Mouse (Mus musculus) thymus, adult 2 months (tissue): ENCODE measurements at regions not wholly inside any gene's neighbourhood (a gene's known extent, or its start where the extent isn't known, plus 50 kb on each side); places are given as distances from the start of the nearest gene placed in this dataset.

ENCODE experiments used
- DNase-seq: peaks from one replicate; pipeline ENCODE4 v3.0.0; 2021
- H3K27ac ChIP-seq: fragments of 200-500 bp; 2 replicates; pipeline ENCODE4 v1.5.1; 2012; ENCODE audit warnings: low read length, control low read depth; ENCODE audit not compliant: control insufficient read depth, insufficient read depth
- H3K27me3 ChIP-seq: fragments of 200-500 bp; 2 replicates; pipeline ENCODE4 v1.6.1; 2012; ENCODE audit warnings: mild to moderate bottlenecking, low read length, moderate library complexity, mixed read lengths; ENCODE audit not compliant: control insufficient read depth, insufficient read depth
- H3K36me3 ChIP-seq: fragments of 200-500 bp; 2 replicates; pipeline ENCODE4 v1.6.1; 2012; ENCODE audit warnings: mild to moderate bottlenecking, low read length, moderate library complexity; ENCODE audit not compliant: control insufficient read depth, insufficient read depth
- H3K4me1 ChIP-seq: fragments of 200-500 bp; replicated peaks from 2 replicates; pipeline ENCODE4 v1.6.1; 2012; ENCODE audit warnings: low read length; ENCODE audit not compliant: control insufficient read depth, insufficient read depth
- H3K4me3 ChIP-seq: fragments of 200-500 bp; 2 replicates; pipeline ENCODE4 v1.5.1; 2012; ENCODE audit warnings: mild to moderate bottlenecking, low read length, control low read depth, moderate library complexity; ENCODE audit not compliant: control insufficient read depth, insufficient read depth
- CTCF ChIP-seq: fragments of 200-500 bp; IDR thresholded peaks from 2 replicates; pipeline ENCODE4 v1.5.1; 2012; ENCODE audit warnings: mild to moderate bottlenecking, control low read depth, low read length, moderate library complexity, borderline replicate concordance; ENCODE audit not compliant: control insufficient read depth, poor library complexity, insufficient read depth; ENCODE audit errors: extremely low read depth
- POLR2A ChIP-seq: fragments of 200-500 bp; IDR thresholded peaks from 2 replicates; pipeline ENCODE4 v1.6.1; 2012; ENCODE audit warnings: mild to moderate bottlenecking, low read length, control low read depth, moderate library complexity; ENCODE audit not compliant: control insufficient read depth, poor library complexity, insufficient read depth; ENCODE audit errors: extremely low read depth
- WGBS: fragments of 180-500 bp; shearing (Covaris S2); methylation state at CpG from one replicate; pipeline ENCODE4 v1.1.7; 2018; 5-methylcytosine and 5-hydroxymethylcytosine counted together

DNA sequence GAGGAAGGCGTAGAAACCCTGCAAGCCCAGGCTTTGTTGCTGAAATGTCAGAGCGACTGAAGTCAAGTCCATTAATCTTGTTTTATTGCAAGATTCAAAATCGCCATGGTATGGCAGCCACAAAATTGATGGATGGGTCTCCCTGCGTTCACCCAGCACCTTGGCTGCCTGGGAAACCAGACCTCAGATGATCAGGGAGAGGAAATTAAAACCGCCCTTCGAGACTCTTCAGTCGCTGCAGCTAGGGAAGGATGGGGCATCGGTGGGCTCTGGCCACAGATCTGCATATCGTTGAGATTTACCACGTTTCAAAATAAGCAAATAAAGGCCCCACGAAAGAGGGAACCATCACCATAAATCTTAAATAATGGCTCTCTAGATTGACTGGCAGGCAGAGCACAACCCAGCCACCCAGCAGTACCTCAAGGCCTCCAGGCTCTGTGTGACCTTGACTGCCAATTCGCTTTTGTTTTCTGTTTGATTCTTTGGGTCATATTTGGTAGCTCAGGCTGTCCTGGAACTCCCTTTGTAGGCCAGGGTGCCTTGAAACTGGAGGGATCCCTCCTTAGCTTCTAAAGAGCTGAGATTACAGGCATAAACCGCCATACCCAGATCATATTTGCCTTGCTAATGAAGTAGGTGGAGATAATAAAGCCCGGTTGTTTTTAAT is 126.1 kb downstream of the Minar1 start:
- H3K4me3 ChIP-seq = no peak overlapping the region
- no peaks in the 10 kb centered on the region for H3K27me3 ChIP-seq
- H3K36me3 ChIP-seq = no peaks in the 10 kb centered on the region
- no peaks in the 10 kb centered on the region for H3K4me1 ChIP-seq
- WGBS = 54% methylated on average over 14 of the region's 14 CpGs
- no peak for DNase-seq
- no peak overlapping the region for H3K27ac ChIP-seq
- no peak for TF ChIP-seq POLR2A
- no peak for TF ChIP-seq CTCF

- no peaks in the 10 kb centered on the region for H3K36me3 ChIP-seq
- no peak for DNase-seq
- H3K27ac ChIP-seq = no peak overlapping the region
- no peaks in the 10 kb centered on the region for H3K4me1 ChIP-seq
- 90% methylated on average over 4 of the region's 4 CpGs for WGBS
- H3K4me3 ChIP-seq = no peak overlapping the region
- H3K27me3 ChIP-seq = no peaks in the 10 kb centered on the region
- TF ChIP-seq CTCF = no peak
- TF ChIP-seq POLR2A = no peak
These were observed 135.3 kb downstream of the Minar1 start for GRCm38 (mm10) chr9:89487601-89488000.

DNA sequence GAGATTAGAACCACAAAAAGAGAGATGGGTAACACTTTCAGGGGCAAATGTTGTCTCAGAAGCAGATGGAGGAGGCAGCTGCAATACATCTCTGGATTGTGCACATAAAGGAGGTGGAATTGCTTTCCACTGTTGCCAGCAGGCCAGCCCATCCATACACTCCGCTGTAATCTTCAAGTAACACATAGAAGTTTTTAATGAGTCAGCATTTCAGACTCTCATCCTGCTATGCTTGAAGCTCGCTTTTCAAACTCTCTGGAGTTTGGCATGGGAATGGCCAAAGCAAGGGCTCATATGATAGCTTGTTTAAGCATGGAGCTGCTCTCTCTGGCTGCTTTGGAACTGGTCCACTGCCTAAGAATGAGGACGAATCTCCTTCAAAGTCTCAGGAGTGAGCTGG is 143.5 kb downstream of the Minar1 start:
- Histone ChIP-seq H3K27me3 (no peaks in the 10 kb centered on the region), H3K4me3 (no peak overlapping the region), H3K4me1 (no peaks in the 10 kb centered on the region), H3K36me3 (no peaks in the 10 kb centered on the region), H3K27ac (no peak overlapping the region)
- TF ChIP-seq POLR2A (no peak), CTCF (no peak)
- WGBS = 87% methylated on average over 3 of the region's 3 CpGs
- no peak for DNase-seq

DNA sequence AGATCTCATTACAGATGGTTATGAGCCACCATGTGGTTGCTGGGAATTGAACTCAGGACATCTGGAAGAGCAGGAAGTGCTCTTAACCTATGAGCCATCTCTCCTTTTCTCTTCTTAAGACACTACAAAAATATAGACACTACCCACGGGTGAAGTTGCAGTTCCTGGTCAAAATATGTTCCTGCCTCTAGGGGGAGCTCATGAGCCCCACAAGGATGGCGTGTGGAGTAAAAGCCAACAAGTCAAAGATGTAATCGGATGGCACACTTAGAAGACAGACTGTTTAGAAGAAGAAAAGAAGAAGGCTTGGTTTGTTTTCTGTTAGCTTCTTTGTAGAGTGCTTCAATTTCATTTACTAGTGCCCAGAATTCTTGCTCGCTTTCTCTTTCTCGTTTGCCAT is 161.7 kb downstream of the Minar1 start:
- TF ChIP-seq CTCF (no peak), POLR2A (no peak)
- 35% methylated on average over 5 of the region's 5 CpGs for WGBS
- no peak overlapping the region for H3K27ac ChIP-seq

DNA sequence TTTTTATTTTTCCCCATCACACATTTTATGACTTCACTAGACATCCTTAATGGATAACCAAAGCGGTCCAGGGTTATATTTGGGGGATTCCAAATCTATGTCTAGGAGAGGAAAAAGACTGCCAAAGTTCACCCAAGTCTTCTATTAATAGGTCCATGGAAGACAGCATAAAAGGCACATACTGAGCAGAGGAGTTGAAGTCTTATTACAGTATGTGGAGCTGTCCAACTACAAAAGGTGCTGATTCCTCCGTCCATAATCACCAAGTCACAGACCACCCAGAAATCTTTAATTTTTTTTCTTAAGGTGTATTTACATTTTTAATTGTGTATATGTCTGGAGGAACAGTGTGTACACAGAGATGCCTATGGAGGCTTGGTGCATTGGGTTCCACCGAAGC is 166.3 kb downstream of the Minar1 start:
- no peaks in the 10 kb centered on the region for H3K4me1 ChIP-seq
- no peak overlapping the region for H3K27ac ChIP-seq
- TF ChIP-seq POLR2A = no peak
- H3K36me3 ChIP-seq = no peaks in the 10 kb centered on the region
- H3K27me3 ChIP-seq = no peaks in the 10 kb centered on the region
- no peak for DNase-seq
- no peak overlapping the region for H3K4me3 ChIP-seq
- WGBS = 88% methylated on average over 3 of the region's 3 CpGs

More for the DNA sequence above, 161.7 kb downstream of the Minar1 start:
- no peak overlapping the region for H3K4me3 ChIP-seq
- no peaks in the 10 kb centered on the region for H3K4me1 ChIP-seq
- peak; percentile 19 for DNase-seq
- no peaks in the 10 kb centered on the region for H3K36me3 ChIP-seq
- no peaks in the 10 kb centered on the region for H3K27me3 ChIP-seq

GRCm38 (mm10) chr9:89449656-89450055 is 173.3 kb downstream of the Minar1 start:
- H3K27me3 ChIP-seq = no peaks in the 10 kb centered on the region
- DNase-seq = no peak
- H3K4me1 ChIP-seq = no peaks in the 10 kb centered on the region
- no peak overlapping the region for H3K4me3 ChIP-seq
- WGBS = 93% methylated on average over 6 of the region's 6 CpGs
- no peaks in the 10 kb centered on the region for H3K36me3 ChIP-seq
- H3K27ac ChIP-seq = no peak overlapping the region
- TF ChIP-seq CTCF = no peak
- TF ChIP-seq POLR2A = no peak
